Mouse (Mus musculus): Measurements from ENCODE around the gene Ctc1.

Gene Ctc1

GRCm38 (mm10) chr11:69071262-69071661 is 55.6 kb downstream of the Ctc1 start:
- no peak for DNase-seq

GRCm38 (mm10) chr11:69072234-69072633 is 56.5 kb downstream of the Ctc1 start:
- DNase-seq = peak in 1 of 2 experiments; percentile 24

- peak; percentile 32 to 37 for DNase-seq
Observed at GRCm38 (mm10) chr11:69072666-69073064, 57.0 kb downstream of the Ctc1 start.

GRCm38 (mm10) chr11:69073065-69073888 is 57.6 kb downstream of the Ctc1 start:
- DNase-seq = peak; percentile 85 to 87

GRCm38 (mm10) chr11:69073951-69074775 is 58.5 kb downstream of the Ctc1 start:
- DNase-seq = no peak

- no peak for DNase-seq
Observed at GRCm38 (mm10) chr11:69074776-69075069, 59.0 kb downstream of the Ctc1 start.

- DNase-seq = no peak
Observed at GRCm38 (mm10) chr11:69075764-69076479, 60.2 kb downstream of the Ctc1 start.

- no peak for DNase-seq
Observed at GRCm38 (mm10) chr11:69076572-69076971, 60.9 kb downstream of the Ctc1 start.

- no peak for DNase-seq
Observed at GRCm38 (mm10) chr11:69077316-69077715, 61.6 kb downstream of the Ctc1 start.

- DNase-seq = no peak
Observed at GRCm38 (mm10) chr11:69078041-69078440, 62.3 kb downstream of the Ctc1 start.

- DNase-seq = no peak
Observed at GRCm38 (mm10) chr11:69078805-69079438, 63.2 kb downstream of the Ctc1 start.

- DNase-seq = no peak
Observed at GRCm38 (mm10) chr11:69080102-69080854, 64.6 kb downstream of the Ctc1 start.

GRCm38 (mm10) chr11:69080855-69081222 is 65.1 kb downstream of the Ctc1 start:
- no peak for DNase-seq

GRCm38 (mm10) chr11:69081613-69082012 is 65.9 kb downstream of the Ctc1 start:
- no peak for DNase-seq

GRCm38 (mm10) chr11:69085608-69086007 is 69.9 kb downstream of the Ctc1 start:
- DNase-seq = no peak

All from cerebellum, adult 18-20 months (tissue).